Mouse (Mus musculus): Measurements from ENCODE around the gene Dhx9.
"Not testable (repeated sequence)": the region's sequence is repeated elsewhere in the genome, so short reads cannot be mapped to it uniquely, and the experiment has no call there.

Gene Dhx9

DNA sequence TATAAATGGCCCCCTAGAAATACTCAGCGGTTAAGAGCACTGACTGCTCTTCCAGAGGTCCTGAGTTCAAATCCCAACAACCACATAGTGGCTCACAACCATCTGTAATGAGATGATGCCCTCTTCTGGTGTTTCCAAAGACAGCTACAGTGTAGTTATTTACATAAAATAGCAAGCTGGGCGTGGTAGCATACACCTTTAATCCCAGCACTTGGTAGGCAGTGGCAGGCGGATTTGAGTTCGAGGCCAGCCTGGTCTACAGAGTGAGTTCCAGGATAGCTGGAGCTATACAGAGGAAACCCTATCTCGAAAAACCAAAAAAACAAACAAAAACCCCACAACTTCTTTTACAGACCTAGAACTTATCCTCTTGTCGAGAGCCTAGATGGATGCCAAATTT lies 1.3 kb downstream of the Dhx9 start:
- DNase-seq (ENCODE audit: low read depth, low spot score), result not testable (repeated sequence)

DNA sequence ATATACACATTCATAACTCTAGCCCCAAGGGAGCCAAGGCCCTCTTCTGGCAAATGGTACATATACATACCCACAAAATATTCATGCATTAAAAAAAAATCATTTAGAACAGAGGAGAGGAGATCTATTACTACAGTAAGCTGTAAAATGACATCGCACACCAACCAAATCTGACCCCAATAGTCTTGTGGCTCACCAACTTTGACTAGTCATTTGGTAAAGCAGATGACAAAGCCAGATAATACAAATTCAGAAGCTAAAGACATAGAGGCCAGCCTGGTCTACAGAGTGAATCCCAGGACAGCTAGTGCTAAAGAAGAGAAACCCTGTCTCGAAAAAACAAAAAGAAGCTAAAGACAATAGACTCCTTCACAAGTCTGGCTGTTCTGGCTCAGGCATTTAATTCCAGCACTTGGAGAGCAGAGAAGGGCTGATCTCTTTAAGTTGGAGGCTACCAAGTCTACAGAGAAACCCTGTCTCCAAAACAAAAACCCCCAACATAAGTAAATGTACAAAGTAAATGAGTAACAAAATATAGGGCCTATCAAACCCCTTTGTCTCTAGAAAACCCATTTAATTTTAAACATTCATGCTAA lies 2.2 kb downstream of the Dhx9 start:
- DNase-seq (ENCODE audit: low read depth, low spot score), result no peak

DNA sequence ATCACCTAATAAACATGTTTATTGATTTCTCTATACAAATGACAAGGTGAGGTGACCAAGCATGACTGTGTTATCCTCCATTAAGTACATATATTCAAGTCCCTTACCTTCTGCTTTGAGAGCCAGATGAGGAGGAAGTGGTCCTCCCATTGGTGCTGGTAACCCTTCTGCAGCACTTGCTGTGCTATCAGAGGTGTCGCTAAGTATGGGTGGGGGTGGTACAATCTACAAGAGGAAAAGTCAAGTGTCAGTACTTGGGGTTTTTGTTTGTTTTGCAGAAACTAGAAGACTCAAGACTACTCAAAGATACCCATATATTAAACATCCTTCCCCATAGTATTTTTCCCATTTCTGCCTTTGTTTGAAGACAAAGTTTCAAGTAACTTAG lies 6.4 kb downstream of the Dhx9 start:
- DNase-seq (ENCODE audit: low read depth, low spot score), result no peak

DNA sequence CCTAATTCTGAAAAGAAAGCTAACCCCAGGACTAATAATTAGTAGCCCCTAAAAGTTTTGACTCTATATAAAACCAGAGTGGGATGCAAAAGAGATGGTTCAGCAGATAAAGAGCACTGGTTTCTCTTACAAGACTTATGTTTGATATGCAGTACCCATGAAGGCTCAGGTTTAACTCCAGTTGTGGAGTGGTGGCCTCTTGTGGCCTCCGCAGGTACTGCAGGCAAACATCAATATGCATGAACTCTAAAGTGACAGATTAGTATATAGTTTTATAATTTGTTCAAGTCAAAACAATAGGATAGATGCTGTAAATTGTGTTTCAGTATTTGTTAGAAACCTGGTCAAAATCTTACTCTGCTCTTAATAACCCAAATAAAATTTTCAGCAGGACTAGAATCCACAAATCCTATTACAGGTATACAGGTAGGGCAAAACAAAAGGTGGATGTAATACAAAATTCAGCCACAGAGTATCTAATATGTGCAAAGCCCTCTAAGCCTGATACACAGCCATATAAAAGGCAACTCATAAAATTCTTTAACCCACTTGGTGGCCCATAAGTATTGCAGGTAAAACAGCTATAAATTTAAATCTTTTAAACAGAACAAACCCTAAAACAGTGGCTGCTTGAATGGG lies 7.0 kb downstream of the Dhx9 start:
- DNase-seq (ENCODE audit: low read depth, low spot score), result no peak

DNA sequence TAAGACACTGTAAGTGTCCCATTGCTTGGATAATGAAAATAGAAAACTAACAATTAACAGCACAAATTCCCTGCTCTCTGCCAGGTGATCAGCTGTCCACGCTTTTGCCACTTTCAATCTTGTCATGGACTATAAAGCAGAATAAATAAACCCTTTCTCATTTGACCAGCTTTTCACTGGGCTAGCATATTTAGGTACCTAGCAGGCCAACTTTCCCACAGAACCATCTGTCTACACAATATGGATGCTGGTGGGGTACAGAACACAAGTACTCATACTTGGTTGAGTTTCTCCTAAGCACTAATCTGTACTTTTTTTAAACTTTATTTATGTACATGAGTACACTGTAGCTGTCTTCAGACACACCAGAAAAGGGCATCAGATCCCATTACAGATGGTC lies 8.2 kb downstream of the Dhx9 start:
- DNase-seq (ENCODE audit: low read depth, low spot score), result no peak

DNA sequence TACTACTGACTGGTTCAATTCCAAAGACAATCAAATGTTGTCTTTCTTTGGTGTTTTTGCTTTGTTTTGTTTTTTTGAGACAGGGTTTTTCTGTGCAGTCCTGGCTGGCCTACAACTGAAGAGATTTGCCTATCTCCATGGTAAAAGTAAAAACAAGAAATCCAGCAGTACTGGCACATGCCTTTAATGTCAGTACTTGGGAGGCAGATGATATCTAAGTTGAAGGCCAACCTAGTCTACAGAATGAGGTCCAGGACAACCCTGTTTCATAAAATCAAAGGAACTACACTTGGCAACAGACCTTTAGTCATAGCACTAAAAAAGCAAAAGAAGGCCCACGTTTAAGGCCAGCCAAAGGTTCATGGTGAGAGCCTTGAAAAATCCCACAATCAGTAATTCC lies 25.7 kb downstream of the Dhx9 start:
- DNase-seq (ENCODE audit: low read depth, low spot score), result no peak

DNA sequence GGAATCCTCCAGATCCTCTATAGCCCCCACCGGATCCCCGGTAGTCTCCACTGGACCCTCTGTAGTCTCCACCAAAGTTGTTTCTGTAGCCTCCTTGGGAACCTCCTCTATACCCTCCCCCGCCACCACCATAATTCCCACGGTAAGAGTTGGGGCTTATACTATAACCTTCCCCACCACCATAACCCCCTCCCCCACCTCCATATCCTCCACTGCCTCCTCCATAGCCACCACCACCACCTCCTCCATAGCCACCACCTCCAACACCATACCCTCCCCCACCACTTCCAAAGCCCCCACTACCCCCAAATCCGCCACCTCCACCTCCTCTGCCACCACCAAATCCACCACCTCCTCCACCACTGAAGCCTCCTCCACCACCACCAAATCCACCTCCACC lies 31.3 kb downstream of the Dhx9 start:
- no peak for DNase-seq (ENCODE audit: low read depth, low spot score)

DNA sequence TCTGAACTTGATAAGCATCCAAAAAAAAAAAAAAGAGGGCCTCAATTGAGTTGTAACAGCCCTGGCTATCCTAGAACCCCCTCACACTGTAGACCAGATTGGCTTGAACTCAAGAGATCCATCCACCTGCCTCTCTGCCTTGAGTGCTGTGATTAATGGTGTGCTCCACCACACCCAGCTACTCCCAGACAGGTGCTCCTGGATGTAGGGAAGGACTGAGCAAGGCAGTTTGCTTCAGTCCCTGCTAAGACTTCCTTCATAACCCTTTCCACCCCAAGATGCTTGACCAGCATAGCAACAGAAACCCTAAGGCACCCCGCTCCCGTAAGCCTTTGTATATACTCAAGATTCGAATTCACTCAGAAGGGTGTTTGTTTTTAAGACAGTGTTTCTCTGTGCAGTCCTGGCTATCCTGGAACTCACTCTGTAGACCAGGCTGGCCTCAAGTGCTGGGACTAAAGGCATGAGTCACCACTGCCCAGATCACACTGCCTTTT lies 34.3 kb downstream of the Dhx9 start:
- DNase-seq (ENCODE audit: low read depth, low spot score), result no peak

DNA sequence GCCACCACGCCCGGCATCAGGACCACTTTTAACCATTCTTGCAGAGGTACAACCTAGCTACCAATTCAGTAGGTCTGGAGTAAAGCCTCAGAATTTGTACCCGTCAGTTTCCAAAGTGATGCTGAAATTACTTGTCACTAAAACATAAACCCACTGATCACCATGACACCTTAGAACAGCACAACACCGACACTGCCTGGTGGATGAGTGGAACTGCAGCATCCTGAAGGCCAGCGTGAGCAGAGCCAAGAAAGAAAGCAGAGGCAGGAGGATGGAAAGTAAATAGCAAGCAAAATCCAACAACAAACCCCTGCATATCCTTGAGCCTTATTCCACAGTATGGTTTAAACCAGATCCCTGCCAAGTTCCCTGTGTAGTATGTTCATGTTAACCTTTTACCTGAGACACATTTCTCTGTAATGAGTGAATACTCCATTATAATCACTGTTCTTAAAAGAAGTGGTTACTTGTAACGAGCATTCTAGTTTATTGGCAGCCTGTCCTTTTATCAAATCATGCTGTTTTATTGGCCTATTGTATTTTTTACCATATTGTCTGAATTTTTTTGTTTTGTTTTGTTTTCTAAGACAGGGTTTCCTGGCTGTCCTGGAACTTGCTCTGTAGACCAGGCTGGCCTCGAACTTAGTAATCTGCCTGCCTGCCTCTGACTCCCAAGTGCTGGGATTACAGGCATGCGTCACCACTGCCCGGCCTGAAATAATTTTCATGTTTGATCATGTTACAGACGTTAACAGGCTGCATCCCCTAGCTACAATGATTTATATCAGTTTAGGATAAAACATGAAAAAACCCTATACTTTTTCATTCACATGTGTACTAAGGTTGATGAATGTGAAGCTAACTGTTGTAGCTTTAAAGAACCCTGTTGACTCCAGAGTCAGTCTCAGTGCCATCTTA lies 36.0 kb downstream of the Dhx9 start:
- peak; percentile 33 for DNase-seq (ENCODE audit: low read depth, low spot score)

DNA sequence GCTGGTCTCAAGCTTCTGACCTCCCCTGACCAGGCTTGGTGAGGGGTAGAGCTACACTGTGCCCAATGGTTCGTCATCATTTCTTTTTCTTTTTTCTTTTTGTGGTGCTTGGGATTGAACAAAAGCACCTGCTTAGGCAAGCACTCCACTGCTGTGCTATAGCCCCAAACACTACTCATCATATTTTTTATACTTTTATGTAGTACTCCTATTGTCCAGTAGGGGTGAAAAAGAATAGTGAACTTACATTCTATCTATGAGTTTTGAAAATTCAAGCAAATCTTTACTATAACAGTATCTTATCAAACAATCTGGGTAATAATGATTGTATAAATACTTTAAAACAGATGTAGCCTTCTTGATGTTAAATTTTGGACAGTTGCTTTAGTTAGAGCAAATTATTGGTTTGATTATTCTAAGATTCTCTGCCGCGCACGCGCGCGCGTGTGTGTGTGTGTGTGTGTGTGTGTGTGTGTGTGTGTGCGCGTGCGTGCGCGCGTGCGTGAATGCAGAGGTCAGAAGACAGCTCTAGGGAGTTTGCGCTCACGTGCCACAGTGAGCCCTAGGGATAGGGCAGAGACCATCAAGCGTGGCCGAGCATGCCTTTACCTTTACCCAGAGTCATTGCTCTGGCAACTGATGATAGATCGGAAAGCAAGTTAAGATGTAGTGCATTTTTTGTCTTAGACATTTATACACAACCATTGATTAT lies 41.2 kb downstream of the Dhx9 start:
- DNase-seq (ENCODE audit: low read depth, low spot score), result no peak

DNA sequence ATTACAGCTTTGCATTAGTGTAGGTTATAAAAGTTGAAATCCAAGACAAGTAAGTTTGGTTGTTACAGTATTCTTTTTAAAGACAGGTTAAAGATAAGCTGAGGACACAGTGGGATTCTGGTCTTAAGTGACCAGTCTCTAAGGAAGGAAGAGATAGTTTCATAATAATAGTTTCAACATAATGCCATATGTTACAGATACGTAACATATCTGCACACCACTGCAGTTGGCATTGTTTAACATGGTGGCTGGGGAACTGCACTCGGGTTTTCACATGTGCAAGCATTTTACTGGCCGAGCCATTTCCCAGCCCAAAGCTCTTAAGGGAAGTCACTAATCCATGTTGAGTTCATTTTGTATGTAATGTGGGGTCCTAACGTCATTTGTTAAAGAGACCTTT lies 43.8 kb downstream of the Dhx9 start:
- no peak for DNase-seq (ENCODE audit: low read depth, low spot score)

DNA sequence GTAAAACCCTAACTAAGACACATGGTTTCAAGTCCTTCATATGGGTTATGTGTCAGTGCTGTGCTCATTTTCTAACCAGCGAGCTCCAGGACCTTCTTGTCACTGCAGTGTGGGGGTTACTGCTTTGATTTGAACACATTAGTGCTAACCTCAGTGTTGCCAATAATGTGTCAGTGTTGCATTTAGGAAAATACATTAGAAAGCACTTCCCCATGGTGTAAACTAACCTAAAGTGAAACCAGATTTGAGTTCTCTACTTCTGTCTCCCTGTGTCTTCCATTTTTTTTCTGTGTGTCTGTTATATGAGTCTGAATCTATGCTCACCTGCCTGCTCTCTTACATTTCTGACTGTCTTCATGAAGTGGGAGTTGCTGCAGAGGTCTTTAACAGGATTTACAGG lies 44.4 kb downstream of the Dhx9 start:
- DNase-seq (ENCODE audit: low read depth, low spot score), result no peak

DNA sequence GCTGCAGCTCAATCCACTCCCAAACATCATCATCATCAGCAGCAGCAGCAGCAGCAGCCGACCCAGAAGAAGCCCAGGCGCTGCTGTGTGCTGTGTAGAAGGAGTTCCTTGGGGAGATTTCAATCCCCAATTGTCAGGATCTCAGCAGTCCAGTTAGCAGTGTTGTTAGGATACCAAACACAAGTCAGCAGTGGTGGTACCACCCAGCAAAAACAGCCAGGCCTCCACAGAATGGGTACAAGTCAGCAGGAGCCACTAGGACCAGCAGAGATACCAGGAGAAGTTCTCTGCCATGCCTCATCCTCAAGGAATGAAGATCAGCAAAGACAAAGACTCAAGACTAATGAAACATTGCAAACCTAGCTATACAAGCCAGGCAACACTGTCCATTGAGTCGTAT lies 45.8 kb downstream of the Dhx9 start:
- no peak for DNase-seq (ENCODE audit: low read depth, low spot score)

DNA sequence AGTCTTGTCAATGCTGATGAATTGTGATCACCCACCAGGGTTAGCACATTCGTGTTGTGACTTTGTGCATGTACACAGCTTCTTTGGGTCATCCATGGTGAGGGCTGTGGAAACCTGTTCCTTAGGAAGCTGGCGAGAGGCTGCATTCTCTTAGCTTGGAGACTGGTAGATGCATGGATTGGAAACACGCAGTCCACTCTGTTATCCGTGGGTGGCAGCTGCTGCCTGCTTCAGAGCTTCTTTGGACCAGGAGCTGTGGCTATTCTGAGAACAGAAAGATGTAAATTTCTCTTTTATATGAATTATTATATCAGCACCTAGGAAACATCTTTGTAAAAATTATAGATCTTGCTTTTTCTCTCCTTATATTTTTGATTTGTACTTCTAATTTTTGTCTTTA lies 46.7 kb downstream of the Dhx9 start:
- DNase-seq (ENCODE audit: low read depth, low spot score), result no peak

DNA sequence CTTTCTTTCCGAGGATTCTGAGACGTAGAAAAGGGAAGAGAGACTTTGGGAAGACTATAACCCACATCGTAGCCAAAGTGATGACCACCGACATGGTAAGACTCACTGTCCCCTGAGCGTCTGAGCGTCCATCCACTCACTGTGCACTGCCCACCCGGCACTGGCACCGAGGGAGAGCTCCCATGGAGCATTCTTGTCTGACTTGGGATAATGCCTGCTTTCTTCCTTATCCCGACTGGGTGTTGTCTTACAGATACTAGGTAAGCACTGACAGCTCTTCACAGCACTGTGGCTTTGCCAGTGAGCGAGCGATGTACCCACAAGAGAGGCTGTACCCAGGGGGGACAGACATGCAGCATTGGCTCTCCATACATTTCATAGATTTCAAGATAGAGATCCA lies 49.9 kb downstream of the Dhx9 start:
- no peak for DNase-seq (ENCODE audit: low read depth, low spot score)

DNA sequence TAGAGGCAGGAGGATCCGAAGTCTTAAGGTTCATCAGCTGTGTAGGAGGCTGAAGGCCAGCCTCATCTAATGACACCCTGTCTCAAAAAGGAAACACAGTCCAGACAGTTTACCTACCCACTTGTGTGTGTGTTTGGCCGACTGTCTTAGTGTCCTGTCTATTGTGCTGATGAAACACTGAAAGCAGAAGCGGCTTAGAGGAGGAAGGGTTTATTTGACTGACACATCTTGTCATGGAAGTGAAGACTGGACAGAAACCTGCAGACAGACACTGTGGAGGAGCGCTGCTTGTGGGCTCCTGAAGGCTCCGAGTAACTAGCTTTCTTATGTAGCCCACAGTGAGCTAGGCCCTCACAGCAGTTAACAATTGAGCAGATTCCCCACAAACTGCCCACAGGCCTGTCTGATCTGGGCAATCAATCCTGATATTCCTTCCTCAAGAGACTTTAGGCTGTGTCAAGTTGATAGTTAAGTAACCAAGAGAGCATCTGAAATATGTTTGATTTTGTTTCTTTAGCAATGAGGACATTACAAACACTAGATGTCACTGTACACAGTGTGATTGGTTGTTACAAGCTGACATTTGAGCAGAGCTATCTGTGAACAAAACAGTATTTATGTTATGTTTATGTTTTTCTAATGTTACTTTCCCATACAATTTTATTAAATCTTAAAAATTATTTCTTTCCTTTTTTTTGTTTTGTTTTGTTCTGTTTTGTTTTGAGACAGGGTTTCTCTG lies 53.4 kb downstream of the Dhx9 start:
- DNase-seq (ENCODE audit: low read depth, low spot score), result no peak

DNA sequence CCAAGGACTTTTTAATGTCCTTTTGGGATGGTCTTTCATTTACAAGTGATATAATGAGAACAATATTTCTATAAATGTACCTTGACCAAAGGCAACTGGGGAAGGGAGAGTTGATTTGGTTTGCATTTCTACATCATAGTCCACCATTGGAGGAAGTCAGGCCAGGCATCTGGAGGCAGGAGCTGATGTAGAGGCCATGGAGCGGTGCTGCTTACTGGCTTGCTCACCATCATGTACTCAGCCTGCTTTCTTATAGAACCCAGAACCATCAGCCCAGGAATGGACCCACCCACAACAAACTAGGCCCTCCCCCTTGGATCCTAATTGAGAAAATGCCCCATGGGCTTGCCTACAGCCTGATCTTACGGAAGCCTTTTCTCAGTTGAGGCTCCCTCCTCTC lies 55.1 kb downstream of the Dhx9 start:
- no peak for DNase-seq (ENCODE audit: low read depth, low spot score)

DNA sequence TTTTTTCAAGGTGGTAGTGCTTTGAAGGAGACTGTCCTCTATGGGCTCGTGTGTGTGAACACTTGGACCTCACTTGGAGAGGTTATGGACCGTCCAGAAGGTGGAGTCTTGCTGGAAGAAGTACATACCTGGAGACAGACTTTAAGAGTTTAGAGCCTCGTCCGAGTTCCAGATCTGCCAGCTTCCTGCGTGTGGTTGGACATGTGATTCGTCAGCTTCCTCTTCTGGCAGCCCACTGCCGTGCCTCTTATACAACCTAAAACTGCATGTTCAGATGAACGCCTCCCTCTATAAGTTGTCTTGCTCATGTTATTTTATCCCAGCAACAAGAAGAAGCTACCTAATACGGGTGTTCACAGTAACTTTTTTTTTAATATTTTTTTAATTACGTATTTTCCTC lies 55.8 kb downstream of the Dhx9 start:
- no peak for DNase-seq (ENCODE audit: low read depth, low spot score)

DNA sequence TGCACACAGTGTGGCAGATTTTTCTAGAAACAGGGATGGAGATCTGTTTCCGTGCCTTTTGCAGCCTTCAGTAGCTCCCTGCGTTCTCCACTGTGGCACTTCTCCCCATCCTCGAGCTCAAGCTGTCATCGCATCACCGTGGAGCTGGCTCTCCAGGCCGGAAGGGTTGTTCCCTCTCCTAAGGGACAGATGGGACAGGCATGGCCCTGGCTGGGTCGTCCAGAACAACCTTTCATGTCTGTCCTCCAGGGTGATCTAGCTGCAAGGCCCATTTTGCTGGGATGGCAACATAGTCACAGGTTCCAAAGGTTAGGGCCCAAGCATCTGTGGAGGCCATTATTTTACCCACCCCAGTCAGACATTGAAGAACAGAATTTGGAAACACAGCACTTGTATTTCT lies 56.3 kb downstream of the Dhx9 start:
- no peak for DNase-seq (ENCODE audit: low read depth, low spot score)

DNA sequence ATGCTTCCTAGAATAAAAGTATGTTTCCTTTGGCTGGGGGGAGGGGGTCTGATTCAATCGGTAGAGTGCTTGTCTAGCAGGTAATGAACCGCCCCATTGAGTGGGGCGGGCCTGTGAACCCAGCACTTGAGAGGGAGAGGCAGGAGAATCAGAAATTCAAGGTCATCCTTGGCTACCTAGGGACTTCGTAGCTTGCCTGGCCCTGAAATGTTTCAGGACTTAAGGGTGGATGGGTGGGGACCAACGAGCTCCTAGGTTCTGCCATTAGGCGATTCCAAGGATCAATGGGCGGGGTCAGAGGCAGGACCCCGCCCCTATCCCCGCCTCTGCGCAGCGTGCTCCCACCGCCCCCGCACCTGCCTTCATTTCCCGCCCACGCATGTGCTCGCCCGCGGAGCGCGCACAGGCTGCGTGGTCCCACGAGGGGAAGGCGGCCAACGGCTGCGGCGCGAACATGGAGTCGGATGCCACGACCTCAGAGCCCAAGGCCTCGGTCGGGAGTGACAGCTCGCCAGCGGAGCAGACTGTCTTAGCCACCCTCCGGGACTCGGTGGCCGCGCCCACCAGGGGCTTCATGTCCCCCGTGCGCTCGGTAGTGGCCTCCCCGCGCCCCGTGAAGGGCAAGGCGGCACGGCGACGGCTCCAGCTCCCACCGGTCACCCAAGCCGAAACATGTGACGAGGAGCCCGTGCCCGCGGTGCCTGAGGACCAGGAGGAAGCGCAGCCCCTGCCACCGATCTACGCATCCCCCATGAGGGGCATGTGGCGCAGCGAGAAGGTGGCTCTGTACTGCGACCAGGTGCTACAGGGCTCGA lies 62.5 kb downstream of the Dhx9 start, which contains the start of gene Shcbp1l:
Gene Shcbp1l (plus strand): TSS at position 393 of the 815 bp plus-strand sequence.
- DNase-seq (ENCODE audit: low read depth, low spot score), result peak; percentile 76
